Mouse (Mus musculus): Measurements from ENCODE around the gene Gm10762.
"Not testable (repeated sequence)": the region's sequence is repeated elsewhere in the genome, so short reads cannot be mapped to it uniquely, and the experiment has no call there.

Gm10762 gene

DNA sequence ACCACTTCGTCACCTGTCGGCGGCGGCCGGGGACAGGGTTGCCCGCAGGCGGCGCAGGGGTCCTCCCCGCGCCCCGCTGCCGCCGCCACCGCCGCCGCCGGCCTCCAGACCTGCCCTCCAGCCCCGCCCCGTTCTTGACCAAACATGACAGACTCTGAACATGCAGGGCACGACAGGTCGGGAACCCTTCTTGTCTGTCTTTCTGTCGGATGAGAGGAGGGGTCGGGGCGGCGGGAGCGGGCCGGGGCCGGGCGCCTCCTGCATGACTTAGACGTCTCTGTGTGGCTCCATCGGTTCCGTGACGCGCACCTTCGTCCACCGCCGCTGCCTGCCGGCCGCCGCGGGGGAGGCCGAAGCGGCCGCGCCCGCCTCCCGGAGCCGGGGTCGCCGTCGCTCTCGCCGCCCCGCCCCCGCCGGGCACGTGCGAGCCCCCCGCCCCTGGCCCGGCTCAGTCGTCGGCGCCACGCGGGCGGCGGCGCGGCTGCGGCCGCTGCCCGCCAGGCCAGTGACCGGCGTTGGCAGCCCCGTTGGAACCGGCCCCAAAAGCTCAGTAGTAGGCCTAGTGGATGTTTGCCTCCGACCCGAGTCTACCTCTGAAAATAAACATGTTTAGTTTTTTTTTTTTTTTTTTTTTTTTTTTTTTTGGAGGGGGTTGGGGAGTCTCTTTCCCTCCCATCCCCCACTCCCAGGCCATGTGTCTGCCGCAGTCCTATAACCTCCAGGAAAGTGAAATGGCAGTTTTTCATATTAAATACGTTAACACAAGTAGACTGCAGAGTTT is at the start of gene Gm10762:
Gene Gm10762 (minus strand): TSS at position 65 of the 781 bp plus-strand sequence.
- peak; percentile 88 for DNase-seq (ENCODE audit: low spot score)

DNA sequence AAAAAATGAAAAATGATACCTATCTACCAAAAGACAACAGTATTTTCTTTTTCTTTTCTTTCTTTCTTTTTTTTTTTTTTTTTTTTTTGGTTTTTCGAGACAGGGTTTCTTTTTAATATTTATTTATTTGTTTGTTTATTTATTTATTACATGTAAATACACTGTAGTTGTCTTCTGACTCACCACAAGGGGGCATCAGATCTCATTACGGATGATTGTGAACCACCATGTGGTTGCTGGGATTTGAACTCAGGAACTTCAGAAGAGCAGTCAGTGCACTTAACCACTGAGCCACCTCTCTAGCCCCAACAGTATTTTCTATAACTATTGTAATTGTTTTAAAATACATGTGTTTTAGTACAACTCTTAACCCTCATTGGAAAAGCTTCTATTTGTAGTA is 41.3 kb upstream of the Gm10762 start:
- DNase-seq (ENCODE audit: low spot score), result not testable (repeated sequence)

DNA sequence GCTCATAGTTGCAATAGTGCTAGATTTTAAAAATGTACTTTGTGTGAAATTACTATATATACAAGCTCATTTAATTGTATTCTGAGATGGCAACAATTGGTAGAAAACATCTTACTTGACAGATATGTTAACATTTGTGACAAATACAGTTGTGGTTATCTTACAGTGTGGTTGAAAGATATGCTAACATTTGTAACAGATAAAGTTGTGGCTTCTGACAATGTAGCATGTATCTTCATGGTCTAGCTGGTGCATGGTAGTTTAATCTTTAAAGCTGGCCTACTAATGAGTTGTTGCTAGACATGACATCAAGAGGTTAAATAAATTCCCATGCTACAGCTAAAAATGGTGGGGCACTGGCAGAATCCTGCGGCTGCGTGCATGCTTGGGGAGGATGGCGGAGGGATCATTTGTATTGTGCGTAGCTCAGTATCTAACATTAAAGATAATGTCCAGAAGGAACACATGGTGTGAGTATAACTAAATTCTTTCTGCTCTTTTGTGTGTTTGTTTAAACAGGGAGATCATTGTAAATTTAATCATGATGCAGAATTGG is 38.7 kb upstream of the Gm10762 start:
- DNase-seq (ENCODE audit: low spot score), result no peak

DNA sequence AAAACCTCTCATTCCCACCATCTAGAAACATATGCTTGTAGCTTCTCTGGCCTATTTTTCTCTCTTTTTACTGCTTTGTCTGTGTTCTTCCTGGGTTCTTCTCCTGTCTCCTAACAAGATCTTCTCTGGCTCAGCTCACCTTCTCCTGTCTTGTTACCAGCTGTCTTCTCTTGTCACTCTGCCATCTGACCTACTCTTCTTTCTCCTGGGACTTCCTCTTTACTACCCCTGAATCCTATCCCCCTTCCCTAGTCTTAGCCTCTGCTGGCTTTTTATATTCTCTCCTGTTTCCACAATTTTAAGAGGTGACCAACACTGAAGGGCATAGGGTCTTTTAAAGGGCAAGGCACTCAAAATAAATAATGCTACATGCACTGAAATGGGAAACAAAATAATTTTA is 37.3 kb upstream of the Gm10762 start:
- no peak for DNase-seq (ENCODE audit: low spot score)

DNA sequence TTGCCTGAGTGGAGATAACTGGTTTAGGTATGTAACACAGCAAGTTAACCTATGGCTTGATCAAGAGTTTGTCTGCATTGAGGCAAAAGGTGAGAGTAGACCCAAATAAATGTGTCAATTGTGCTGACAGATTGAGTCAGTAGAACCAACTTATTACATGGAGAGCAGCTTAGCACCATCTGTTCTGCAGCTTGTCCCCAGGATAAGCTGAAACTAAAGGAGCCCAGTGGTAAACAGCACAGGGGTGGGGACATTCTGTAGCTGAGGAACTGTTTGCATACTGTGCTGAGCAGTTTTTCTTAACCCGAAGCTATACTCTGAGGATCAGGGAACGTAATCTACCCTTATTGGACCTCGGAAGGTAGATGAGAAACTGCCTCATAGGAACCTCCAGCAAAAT is 17.2 kb upstream of the Gm10762 start:
- no peak for DNase-seq (ENCODE audit: low spot score)

DNA sequence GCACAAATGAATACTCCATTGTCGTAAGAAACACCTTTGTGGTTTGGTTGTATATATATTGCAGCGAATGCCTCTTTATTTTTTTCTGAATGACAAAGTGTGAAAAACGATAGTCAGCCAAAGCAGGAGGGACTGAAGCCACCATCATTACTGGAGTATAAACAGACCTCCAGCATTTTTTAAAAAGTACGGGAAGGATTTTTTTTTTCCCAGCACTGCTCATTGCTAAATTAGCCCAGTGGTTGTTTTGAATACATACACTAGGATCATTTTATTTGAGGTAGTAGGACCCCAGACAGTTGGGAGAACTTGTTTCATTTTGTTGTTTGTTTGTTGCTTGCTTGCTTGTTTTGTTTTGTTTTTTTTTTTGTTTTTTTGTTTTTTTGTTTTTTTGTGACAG is 8.0 kb upstream of the Gm10762 start:
- no peak for DNase-seq (ENCODE audit: low spot score)

DNA sequence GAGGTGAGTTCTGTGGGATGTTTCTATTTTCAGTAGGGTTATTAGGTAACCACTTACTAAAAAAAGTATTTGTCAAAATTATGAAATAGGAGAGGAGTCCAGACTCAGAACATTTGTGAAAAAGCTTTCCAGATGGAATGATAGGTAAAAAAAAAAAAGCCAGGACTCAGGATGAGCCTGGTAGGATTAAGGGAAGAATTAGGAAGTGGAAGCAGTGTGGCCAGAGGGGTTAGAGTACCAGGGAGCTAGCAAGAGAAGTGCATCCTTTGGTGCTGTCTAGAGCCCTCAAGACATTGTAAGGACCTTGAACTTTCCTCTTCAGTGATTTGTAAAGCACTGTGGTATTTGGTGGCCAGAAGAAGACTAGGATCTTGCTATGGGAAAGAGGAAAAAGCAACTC is 4.8 kb upstream of the Gm10762 start:
- DNase-seq (ENCODE audit: low spot score), result no peak

DNA sequence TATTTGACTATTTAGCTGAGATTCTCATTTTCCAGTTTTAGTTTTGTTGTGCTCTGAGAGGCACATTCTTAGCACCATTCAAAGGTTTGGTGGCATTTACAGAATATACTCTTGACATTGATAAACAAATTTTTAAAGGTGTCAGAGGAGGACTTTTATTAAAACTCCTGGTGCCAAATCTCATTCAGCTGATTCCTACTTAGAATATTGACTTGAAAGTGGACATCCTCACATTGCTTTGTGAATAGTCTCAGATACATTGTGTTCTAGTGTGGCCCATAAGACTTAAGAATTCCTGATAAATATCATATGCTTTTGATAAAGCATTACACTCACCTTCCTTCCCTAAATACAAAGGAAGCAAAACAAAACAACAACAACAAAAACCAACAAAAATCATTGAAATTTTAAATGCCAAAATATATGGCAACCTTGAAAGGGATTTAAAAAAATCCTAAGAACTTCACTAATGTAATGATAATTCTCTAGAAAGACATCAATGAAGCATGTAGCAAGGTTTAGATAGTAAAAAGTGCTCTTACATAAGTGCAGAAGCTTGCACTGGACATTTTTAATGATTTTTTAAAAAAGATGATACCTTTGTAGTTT is 1.1 kb upstream of the Gm10762 start:
- no peak for DNase-seq (ENCODE audit: low spot score)

DNA sequence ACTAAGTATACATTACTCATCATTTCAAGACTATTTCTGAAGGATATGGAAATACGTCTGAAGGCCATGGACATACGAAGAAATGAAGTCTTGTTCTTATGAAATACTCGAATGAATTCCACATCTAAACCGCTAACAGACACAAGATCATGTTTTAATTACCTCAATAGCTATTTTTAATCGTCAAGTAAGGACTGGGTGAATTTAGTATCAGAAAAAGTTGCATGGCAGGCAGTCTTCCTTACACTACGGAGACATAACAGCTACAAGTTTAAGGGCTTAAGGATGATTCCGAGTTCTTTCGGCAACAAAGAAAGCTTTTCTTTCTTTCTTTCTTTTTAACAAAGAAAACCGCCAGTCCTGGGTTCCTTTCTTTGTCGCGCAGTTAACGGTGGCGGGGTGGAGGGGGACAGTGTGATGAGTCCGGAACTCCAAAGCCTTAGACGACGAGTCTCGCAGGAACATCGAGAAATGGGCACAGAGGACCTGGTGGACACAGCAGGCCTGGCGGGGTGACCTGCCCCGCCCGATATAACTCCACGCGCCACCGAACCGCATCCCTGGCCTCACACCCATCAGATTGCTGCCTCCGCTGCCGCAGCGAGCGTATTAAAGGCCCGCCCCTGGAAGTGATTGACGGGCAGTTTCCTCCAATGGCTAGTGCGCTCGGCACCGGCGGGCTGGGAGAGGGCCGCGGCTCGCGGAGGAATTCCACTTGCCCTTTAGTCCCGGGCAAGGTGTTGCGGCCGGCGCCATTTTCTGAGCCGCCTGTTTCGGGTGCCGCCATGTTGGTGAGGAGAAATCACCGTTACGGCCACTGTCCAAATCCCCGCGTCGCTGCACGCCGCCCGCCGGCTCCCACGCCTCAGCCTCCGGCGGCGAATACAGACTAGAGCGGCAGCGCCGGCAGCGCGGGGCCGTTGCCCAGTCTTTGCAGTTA is 614 bp downstream of the Gm10762 start, which contains the start of gene Zc3h6:
Gene Zc3h6 (plus strand): TSS at position 762 of the 940 bp plus-strand sequence.
- DNase-seq (ENCODE audit: low spot score), result peak; percentile 97

DNA sequence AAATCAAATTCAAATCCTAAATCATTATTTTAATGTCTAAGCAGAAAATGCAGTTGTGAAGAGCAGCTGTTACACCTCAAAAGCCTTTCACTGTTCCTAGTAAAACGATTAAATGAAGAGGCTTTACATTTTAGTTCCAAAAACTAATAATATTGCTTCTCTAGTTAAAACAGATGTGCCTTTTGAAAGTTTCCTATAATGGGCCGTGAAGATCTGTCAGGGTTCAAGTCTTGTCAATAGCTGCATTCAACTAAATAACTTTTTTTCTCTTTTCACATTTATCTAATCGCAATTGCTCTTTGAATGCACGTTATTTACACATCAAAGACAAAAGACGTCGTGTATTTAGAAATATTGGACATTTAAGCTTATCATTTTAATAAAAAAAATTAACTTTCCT is 1.3 kb downstream of the Gm10762 start:
- DNase-seq (ENCODE audit: low spot score), result no peak

DNA sequence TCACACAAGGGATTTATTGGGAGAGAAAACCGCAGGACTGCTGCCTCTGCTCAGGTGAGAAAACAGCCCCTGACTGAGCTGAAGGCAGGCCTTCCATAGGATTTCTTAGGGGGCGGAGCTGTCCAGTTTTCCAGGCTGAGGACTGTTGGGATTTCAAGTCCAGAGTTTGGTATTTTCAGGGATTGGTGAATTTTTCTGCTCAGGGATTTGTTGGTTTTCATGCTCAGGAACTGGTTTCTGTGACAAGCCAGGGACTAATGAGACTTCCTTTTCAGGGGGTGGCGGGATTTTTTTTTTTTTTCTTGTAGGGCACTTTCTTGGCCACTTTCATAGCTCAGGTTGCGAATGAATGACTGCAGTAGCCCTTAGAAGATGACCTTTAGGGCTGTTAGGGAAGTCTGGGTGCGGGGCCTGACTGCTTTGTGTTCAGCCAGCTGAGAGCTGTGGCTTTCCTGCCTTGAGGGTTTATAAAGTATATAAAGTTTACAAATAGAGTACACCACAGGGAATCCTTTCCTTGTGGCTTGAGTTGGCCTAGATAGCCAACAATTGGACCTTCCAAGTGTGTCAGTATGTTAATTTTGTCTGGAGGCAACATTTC is 1.9 kb downstream of the Gm10762 start:
- peak; percentile 10 for DNase-seq (ENCODE audit: low spot score)

DNA sequence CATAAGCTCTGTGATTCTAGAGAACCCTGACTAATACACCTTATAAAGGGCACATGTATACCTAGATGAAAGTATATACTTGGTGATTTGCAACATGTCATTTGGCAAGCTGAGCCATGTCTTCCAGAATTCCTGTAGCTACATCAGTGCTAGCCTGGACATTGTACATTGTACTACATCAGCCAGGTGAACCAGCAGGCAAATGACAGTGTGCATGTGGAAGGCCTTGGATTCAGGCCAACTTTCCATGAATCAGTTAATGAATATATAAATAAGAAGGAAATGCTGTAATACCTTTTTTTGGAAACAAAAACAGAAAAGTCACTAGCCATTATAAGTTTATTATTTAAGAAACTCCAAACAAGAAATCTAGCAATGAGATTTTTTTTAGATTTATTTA is 13.3 kb downstream of the Gm10762 start:
- no peak for DNase-seq (ENCODE audit: low spot score)

DNA sequence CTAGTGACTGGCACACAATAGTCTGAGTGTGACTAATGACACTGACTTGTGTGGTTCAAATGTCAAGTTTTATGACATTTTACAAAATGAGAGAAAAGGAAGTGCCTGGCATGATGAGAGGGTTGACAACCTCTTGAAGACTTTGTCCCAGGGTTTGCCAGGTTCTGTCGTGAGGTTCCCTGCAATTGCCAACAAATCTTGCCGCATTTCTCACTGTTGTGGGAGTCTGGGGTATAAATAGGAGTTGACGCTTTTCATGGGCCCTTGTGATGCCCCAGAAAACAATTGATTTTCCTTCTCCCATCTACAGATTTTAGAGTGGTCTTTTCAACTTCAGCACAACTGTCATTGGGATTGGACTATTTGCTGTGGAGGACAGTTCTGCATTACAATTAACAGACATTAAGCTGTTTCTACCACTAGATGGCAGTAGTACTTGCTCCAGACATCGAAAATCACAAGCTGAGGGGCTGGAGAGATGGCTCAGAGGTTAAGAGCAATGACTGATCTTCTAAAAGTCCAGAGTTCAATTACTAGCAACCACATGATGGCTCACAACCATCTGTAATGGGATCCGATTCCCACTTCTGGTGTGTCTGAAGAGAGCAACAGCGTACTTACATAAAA is 19.4 kb downstream of the Gm10762 start:
- peak; percentile 31 for DNase-seq (ENCODE audit: low spot score)

DNA sequence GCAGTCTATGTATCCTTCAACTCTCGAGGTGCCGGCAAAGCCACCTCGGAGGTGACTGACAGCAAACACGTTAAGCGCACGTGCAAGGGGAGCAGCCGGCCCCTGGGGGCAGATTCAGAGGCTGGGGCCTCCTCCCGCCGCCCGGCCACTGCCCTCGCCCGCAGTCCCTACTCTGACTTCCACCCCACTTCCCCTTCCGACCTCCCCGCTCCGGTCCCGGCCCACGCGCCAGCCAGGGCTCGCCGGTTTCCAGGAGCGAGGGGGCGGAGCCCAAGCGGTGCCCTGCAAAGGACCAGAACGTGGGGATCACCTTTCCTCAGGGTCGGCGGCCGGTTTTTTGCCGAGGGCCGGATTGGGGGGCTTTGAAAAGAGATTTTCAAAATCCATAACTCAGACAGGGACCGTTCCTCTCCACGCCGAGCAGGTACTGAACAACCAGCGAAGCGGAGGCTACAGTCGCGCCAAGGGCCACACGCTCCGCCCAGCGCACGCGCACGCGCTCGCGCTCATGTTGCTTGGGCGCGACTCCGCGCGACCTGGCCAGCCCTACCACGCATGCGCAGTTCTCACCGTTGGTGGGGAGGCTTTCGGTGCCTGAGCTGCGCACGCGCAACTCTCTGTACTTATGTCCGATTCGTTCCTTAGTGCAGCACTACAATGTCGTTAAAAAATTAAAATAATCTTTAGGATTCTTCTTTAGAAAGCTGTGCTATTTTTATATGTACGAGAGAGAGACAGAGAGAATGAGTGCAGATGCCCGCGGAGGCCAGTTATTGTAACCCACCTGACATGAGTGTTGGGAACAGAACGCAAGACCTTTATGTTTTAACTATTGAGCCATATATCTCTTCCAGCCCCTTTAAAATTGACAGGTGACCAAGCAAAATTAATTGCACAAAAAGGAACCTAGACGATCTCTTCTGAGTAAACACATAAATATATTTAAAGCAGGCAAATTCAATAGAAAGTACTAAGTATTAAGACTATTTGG is 23.7 kb downstream of the Gm10762 start, which contains the start of gene Zc3h8:
Gene Zc3h8 (minus strand): TSS at position 540 of the 991 bp plus-strand sequence.
- DNase-seq (ENCODE audit: low spot score), result peak; percentile 93

DNA sequence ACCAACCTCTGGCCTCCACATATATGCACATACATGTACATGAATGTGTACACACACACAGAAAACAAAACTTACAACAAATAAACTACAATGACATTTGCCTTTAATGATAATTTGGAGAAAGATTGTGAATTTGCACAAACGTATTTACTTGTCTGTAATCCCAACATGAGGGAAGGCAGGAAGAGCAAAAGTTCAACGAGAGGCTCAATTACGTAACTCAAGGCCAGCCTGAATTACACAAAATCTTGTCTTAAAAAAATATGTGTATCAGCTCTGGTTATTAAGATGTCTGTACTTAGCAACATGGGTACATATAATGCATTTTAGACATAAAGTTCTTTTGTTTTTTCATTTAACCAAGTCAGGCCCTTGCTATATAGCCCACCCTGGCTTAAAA is 31.3 kb downstream of the Gm10762 start:
- DNase-seq (ENCODE audit: low spot score), result no peak

DNA sequence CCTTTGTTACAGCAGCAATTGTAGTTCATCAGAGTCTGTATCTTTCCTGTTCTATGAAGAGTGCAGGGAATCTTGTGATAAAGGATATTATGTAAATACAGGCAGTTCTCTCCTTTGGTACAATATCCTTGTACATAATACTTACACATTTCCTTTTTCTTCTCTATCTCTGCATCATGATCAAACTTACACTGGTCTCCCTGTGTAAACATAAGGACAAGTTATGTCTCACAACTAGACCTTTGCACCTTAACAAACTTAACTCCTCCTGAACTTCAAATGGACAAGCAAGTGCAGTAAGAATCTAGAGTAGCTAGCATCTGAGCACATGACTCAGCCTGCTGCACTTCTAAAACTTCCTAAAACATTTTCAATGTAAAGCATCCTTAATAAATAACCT is 36.8 kb downstream of the Gm10762 start:
- DNase-seq (ENCODE audit: low spot score), result no peak

DNA sequence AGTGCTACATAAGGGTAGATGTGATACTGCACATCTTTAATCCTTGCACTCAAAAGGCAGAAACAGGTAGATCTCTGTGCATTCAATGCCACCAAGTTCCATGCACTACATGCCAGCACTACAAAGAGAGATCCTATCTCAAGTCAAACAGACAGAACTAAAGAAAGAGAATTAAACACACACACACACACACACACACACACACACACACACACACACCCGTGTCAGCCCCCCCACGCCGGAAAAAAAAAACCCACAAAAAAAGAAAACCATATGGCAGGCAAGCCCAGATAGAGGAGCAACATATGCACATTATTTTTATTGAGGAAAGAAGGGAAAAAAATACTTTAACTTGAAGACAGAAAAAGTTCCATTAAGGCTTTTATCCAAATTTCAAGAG is 39.1 kb downstream of the Gm10762 start:
- no peak for DNase-seq (ENCODE audit: low spot score)

DNA sequence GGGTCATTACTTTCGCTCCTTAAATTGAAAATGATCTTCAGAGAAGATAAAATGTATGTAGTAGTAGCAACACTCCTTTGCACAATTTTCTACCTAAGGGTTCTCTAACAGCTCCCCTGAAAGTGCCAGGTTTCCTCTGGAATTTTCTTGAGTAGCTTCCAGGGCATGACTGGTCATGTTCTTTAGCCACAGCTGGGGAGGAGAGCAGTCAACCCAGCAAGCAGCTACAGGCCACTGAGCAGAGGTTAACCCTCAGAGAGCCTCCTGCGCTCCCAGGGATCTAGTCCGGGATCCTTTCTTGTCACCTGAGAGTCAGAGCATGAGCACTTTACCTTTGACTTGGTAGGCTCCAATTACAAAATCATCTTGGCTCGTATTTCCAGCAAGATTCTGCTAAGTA is 42.7 kb downstream of the Gm10762 start:
- no peak for DNase-seq (ENCODE audit: low spot score)
